Mouse (Mus musculus) inflammation-experienced regulatory T-cells (primary cell): Measurements from ENCODE around the gene Ap5m1. TPM values are rescaled to one million over a fixed set of nuclear protein-coding genes. Genes with fewer than 3 reads are reported as not detected.

Experiments used
- polyA plus RNA-seq, 2 experiments: library from polyadenylated mRNA; unstranded; fragments of 100-300 nt; shearing (Covaris generic); gene quantifications; one replicate each; pipeline ENCODE4 v1.2.1; 2017

Ap5m1 gene
- polyA plus RNA-seq: 10 to 100 TPM; 51.4 to 55.8 TPM

DNA sequence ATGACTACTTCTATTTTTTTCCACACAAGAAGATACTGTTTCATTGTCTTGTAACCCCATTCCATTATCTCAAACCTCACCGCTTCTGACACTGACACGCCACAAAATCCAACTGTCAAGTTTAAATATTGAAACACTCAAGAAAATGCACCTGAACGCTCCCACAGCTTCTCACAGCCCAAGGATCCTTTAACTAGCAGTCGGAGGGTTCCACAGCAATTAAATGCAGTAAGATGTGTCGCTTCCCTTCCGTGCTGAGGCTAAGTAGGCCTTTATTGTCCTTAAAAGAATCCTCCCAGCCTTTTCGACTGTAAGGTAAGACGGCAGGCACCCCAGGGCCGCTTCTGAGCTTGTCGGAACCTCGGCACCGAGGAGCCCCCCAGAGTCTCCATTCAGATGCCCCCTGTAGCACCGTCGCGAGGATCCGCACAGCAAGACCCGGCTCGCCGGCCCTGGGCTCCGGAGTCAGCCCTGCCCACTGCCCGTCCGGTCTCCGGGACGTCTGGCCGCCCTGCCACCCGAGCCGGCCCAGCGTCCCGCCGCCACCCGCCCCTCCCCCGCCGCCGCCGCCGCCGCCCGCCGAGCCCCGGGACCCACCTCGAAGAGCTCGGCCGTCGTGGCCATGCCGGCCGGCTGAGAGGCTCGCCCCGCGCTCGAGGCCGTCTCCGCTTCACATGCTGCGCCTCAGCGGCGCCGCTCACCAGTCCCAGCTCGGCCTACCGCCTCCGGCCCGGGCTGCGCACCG is at the start of gene Ap5m1:
Gene Ap5m1 (plus strand): TSS at position 569 of the 745 bp plus-strand sequence.

DNA sequence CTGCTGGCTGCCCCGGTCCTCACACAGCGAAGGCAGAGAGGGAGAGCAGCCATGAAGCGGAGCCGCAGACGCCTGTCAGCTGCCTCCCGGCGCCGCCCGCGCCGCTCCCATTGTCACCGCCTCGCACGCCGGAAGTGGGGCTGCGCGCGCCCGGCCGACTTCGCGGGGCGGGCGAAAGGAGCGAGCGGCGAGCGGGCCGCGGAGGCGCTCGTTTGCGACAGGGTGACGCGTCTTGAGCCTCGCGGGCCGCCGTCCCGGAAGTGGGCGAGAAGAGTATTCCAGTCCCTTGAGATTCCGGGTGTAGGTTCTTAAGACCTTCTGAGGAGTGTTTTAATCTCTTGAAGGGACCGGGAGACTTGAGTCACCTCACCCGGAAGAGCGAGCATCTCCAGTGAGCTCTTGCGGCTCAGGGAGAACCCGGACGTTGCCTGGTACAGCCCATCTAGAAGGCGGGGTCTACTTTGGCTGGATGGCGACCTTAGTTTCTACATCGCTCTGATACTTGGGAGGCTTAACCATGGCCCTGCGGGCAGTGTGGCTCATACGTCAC is 452 bp downstream of the Ap5m1 start, which contains the start of gene Exoc5:
Gene Exoc5 (minus strand): TSS at position 380 of the 550 bp plus-strand sequence.

Other genes starting within 250 kb of the Ap5m1 start
- 10 to 100 TPM; 62.2 to 82.8 TPM for gene Exoc5, start 556 bp downstream of the Ap5m1 start, polyA plus RNA-seq
- 10 to 100 TPM; 36.0 to 49.6 TPM for gene Naa30, start 106.1 kb downstream of the Ap5m1 start, polyA plus RNA-seq
- 1 to 10 TPM in 1 of 2 experiments, under 1 TPM in 1; 0.39 to 3.4 TPM for gene ccdc198, start 179.4 kb downstream of the Ap5m1 start, polyA plus RNA-seq